Mouse (Mus musculus) hindbrain, embryonic 13.5 days (tissue): Measurements from ENCODE around the gene Gm49661. TPM values are rescaled to one million over a fixed set of nuclear protein-coding genes. Genes with fewer than 3 reads are reported as not detected.
A peak's percentile ranks its signal among the peaks of the same experiment; 100 is the strongest.

Experiments
- ATAC-seq: fragments of 200-750 bp; cut with Nextera tagmentation; 2 replicates; pipeline ENCODE4 v1.8.0; 2017; ENCODE audit warnings: moderate TSS enrichment; ENCODE audit not compliant: low FRiP score
- H3K27ac ChIP-seq: fragments of 300-500 bp; sonication (generic); 2 replicates; pipeline ENCODE4 v1.5.1; 2015; ENCODE audit warnings: inconsistent platforms, mild to moderate bottlenecking, moderate library complexity
- H3K27me3 ChIP-seq: fragments of 300-500 bp; sonication (generic); 2 replicates; pipeline ENCODE4 v1.6.1; 2015; ENCODE audit warnings: mild to moderate bottlenecking, inconsistent platforms
- H3K36me3 ChIP-seq: fragments of 300-500 bp; sonication (generic); 2 replicates; pipeline ENCODE4 v1.6.1; 2015; ENCODE audit warnings: mild to moderate bottlenecking, inconsistent platforms
- H3K4me1 ChIP-seq: fragments of 300-500 bp; sonication (generic); replicated peaks from 2 replicates; pipeline ENCODE4 v1.6.1; 2015; ENCODE audit warnings: inconsistent platforms
- H3K4me2 ChIP-seq: fragments of 300-500 bp; sonication (generic); 2 replicates; pipeline ENCODE4 v1.6.1; 2015; ENCODE audit warnings: inconsistent platforms, mild to moderate bottlenecking, moderate library complexity
- H3K4me3 ChIP-seq: fragments of 300-500 bp; sonication (generic); 2 replicates; pipeline ENCODE4 v1.5.1; 2015; ENCODE audit warnings: mild to moderate bottlenecking, inconsistent platforms
- H3K9ac ChIP-seq: fragments of 300-500 bp; sonication (generic); 2 replicates; pipeline ENCODE4 v1.6.1; 2015; ENCODE audit warnings: mild to moderate bottlenecking, inconsistent platforms
- H3K9me3 ChIP-seq: fragments of 300-500 bp; sonication (generic); 2 replicates; pipeline ENCODE4 v1.6.1; 2016; ENCODE audit warnings: inconsistent platforms
- WGBS: fragments of 180-500 bp; shearing (Covaris S2); methylation state at CpG from one replicate; pipeline ENCODE4 v1.1.7; 2015; 5-methylcytosine and 5-hydroxymethylcytosine counted together
- microRNA-seq: library from miRNA; unstranded; fragments of <30 nt; microRNA quantifications from one replicate; pipeline ENCODE4, GENCODE M21; 2016
- polyA plus RNA-seq: library from polyadenylated mRNA; unstranded; fragments of >200 nt; fragmentation: Nextera tagmentation; extraction: Ambion mirVana; gene quantifications from 2 replicates; pipeline ENCODE4 v1.2.1, GENCODE M21; 2015

Gene Gm49661
- polyA plus RNA-seq, 1 experiment from 2014 or later = not detected

DNA sequence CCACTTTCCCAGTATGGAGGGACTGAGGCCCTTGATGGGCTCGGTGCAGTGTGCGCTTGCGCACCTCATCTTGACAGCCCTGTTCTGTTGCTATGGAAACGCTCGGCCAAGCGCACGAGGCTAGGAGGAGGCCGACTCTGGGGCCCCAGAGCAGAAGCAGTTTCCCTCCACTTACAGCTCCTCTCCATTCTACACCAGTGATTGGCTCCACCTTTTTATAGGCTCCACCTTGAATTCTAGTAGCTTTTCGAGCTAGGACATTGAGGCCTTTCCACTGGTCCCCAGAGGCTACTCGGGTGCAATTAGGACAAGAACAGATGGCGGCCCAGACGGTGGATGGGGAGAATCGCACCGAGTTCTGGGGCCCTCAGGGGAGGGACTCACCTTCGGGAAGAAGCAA, 34.4 kb downstream of the Gm49661 start:
- no peaks in the 10 kb centered on the region for H3K9me3 ChIP-seq
- H3K4me2 ChIP-seq = peak overlapping the region; percentile 87
- H3K27ac ChIP-seq = peak overlapping the region; percentile 98
- peaks cover 37% of the 10 kb centered on the region for H3K4me1 ChIP-seq
- 1% methylated on average over 15 of the region's 15 CpGs for WGBS
- H3K27me3 ChIP-seq = peaks cover 35% of the 10 kb centered on the region
- ATAC-seq = peak; percentile 67
- H3K9ac ChIP-seq = peak overlapping the region; percentile 98
- peak overlapping the region; percentile 85 for H3K4me3 ChIP-seq
- peaks cover 28% of the 10 kb centered on the region for H3K36me3 ChIP-seq

DNA sequence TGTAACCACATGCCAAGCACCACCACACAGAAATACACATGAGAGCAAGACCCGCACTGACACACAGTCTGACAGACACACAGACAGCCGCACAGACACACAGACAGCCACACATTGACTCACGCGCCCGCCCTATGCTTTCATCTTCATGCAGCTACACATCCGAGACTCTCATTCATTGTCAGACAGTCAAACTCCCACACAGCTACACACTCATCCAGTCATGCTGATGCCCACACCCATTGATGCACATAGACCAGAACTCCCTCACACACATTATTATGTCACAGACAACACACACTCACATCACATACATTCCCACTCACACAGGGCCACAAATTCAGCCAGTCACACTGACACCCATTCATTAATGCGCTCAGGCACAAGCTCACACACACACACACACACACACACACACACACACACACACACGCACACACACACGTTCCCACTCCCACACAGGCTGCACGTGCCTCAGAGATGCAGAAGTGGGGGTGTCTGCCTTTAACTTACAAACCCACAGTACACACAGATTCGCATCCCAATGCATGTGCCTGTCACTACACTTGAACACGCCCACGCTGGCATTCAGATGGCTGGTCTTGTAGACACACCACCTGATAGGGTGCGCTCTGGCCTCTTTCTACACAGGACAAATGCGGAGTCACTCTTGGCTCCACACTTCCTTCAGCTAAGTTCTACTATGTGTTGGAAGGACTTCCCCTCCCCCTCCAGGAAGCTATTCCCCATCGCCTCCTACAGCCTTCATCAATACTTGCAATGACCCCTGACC, 35.3 kb downstream of the Gm49661 start:
- Histone ChIP-seq H3K4me2 (peak overlapping the region; percentile 87), H3K27me3 (peaks cover 37% of the 10 kb centered on the region), H3K4me1 (peaks cover 44% of the 10 kb centered on the region), H3K9ac (peak overlapping the region; percentile 98; the same call in 1 of the 2 replicates), H3K4me3 (peak overlapping the region; percentile 85), H3K36me3 (peaks cover 33% of the 10 kb centered on the region), H3K27ac (peak overlapping the region; percentile 40; the same call in 1 of the 2 replicates), H3K9me3 (no peaks in the 10 kb centered on the region)
- WGBS = 83% methylated on average over 16 of the region's 16 CpGs
- no peak for ATAC-seq

DNA sequence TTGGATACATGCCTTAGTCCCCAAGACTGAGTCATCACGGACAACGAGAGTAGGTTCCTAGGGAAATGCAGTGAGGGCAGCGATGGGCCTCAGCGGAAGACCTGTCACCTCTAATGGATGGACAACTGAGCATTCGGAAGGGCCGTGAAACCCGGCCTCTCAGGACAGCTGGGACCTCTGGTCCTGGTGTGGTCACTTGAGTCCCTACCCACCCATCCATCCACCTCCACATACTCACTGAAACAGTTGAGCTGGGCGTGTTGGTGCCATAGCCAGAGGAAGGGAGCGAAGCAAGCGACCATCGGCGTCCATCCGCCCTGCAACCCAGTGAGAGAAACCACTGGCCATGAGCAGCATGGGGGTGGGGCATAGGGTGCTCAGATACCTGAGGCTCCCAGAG, 38.7 kb downstream of the Gm49661 start:
- H3K36me3 ChIP-seq = peaks cover 58% of the 10 kb centered on the region
- H3K4me2 ChIP-seq = no peak overlapping the region
- H3K27me3 ChIP-seq = peaks cover 37% of the 10 kb centered on the region
- no peak overlapping the region for H3K4me3 ChIP-seq
- 0 out of 2 replicates have a peak overlapping the region, but pooled peaks have one; percentile 19 for H3K9ac ChIP-seq
- no peak for ATAC-seq
- peaks cover 27% of the 10 kb centered on the region for H3K4me1 ChIP-seq
- 85% methylated on average over 13 of the region's 13 CpGs for WGBS
- no peak overlapping the region for H3K27ac ChIP-seq
- no peaks in the 10 kb centered on the region for H3K9me3 ChIP-seq

DNA sequence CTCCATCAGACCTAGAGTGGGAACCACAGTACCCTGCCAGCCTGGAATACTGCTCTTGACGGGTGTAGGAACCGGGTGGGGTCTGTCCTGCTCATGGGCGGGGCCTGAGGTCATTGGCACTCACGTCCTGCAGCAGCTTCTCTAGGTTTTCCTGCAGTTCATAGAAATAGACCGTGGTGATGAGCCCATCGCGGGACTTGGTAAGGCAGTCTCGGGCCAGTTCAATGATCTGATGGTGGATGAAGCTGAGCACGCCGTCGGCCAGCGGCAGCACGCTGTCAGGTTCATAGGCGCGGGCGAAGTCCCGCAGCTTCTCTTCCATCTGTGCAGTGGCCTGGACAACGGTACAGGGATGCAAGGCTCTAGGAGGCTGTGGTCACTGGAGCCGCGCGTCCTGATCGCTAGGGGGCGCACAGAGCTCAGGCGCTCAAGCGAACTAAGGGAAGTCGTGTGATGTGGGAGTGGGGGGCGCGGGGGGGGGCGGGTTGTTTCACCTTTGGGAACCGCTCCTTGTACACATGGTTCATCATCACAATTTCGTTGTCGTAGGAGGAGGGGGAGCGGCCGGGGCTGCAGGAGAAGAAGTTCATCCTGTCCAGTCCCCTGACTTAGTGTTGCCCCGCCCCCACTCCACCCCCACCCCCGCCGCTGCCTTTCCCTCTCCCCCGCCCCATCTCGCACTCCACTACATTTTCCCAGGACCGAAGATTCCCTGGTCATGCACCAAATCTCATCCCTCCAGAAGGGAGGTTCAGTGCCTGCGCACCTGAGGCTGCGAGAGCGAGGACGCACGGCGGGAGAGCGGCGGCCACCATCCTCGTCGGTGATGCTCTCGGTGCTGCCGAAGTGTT, 40.6 kb downstream of the Gm49661 start:
- H3K4me1 ChIP-seq = peaks cover 8% of the 10 kb centered on the region
- H3K9me3 ChIP-seq = no peaks in the 10 kb centered on the region
- H3K9ac ChIP-seq = peak overlapping the region; percentile 58
- H3K36me3 ChIP-seq = peaks cover 75% of the 10 kb centered on the region
- peak overlapping the region; percentile 27 for H3K4me3 ChIP-seq
- no peak overlapping the region for H3K27ac ChIP-seq
- 2% methylated on average over 45 of the region's 52 CpGs for WGBS
- H3K4me2 ChIP-seq = peak overlapping the region; percentile 50
- peaks cover 36% of the 10 kb centered on the region for H3K27me3 ChIP-seq
- peak; percentile 75 for ATAC-seq

DNA sequence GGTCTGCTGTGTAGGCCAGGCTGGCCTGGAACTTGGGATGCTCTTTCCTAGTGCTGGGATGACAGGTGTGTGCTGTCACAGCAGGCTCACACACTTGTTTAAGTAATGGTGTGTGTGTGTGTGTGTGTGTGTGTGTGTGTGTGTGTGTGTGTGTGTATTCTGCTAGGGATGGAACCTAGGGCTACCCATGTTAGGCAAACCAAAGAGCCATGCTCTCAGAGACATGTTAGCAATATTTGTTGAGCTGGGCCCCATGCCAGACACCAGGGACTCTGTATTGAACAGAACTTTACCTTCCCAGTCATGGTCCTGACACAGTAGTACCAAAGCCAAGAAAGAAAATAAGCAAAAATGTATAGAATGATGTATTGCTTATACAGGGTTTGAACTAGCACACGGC, 41.7 kb downstream of the Gm49661 start:
- Histone ChIP-seq H3K4me1 (peaks cover 6% of the 10 kb centered on the region), H3K36me3 (peaks cover 79% of the 10 kb centered on the region)
- no peak for ATAC-seq

DNA sequence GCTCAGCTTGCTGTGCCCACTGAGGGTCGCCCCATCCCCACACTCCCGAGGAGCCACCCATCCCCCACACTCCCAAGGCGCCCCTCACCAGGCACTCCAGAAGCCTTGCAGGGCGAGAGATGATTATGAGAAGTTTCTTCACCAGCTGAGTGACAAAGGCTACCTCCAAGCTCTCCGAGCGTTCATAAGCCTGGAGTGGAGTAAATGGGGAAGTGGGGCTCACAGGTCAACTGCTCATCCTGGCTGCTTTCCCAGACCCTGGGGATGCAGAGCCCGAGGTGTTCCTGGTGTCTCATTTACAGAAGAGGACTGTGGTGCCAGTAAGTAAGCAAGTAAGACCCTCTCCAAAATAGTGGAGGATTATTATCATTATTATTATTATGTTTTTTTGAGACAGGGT, 43.7 kb downstream of the Gm49661 start:
- H3K4me3 ChIP-seq = no peak overlapping the region
- peaks cover 6% of the 10 kb centered on the region for H3K4me1 ChIP-seq
- WGBS = 81% methylated on average over 7 of the region's 7 CpGs
- H3K9me3 ChIP-seq = no peaks in the 10 kb centered on the region
- H3K4me2 ChIP-seq = no peak overlapping the region
- no peak overlapping the region for H3K9ac ChIP-seq
- H3K27me3 ChIP-seq = peaks cover 26% of the 10 kb centered on the region
- no peak overlapping the region for H3K27ac ChIP-seq
- H3K36me3 ChIP-seq = peaks cover 82% of the 10 kb centered on the region
- no peak for ATAC-seq

More for the DNA sequence above, 41.7 kb downstream of the Gm49661 start:
- peaks cover 33% of the 10 kb centered on the region for H3K27me3 ChIP-seq
- H3K4me3 ChIP-seq = no peak overlapping the region
- WGBS = 82% methylated on average over 1 of the region's 1 CpGs
- H3K9me3 ChIP-seq = no peaks in the 10 kb centered on the region
- H3K9ac ChIP-seq = no peak overlapping the region
- H3K27ac ChIP-seq = no peak overlapping the region
- no peak overlapping the region for H3K4me2 ChIP-seq

DNA sequence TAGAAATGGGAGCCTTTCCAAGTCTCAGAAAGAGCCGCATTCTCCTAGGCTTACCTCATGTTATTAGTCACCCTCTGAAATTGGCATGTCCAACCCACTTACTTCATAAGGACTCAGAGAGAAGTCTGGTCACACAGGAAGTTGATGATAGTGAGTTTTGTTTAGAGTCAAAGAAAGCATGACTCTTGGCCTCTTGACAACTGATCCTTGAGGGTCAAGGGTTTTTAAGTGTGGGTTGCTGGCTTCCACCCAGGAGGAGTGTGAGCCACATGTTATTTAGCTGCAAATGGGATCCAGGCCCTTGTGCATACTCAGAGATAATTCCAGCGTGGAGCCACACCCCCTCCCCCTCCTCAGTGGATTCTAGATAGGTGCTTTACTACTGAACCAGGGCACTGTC, 47.6 kb downstream of the Gm49661 start:
- WGBS = 84% methylated on average over 2 of the region's 2 CpGs
- Histone ChIP-seq H3K9me3 (no peaks in the 10 kb centered on the region), H3K4me3 (no peak overlapping the region), H3K4me1 (no peaks in the 10 kb centered on the region), H3K9ac (no peak overlapping the region), H3K4me2 (no peak overlapping the region), H3K27ac (no peak overlapping the region), H3K36me3 (peaks cover 92% of the 10 kb centered on the region), H3K27me3 (peaks cover 49% of the 10 kb centered on the region)
- ATAC-seq = no peak

DNA sequence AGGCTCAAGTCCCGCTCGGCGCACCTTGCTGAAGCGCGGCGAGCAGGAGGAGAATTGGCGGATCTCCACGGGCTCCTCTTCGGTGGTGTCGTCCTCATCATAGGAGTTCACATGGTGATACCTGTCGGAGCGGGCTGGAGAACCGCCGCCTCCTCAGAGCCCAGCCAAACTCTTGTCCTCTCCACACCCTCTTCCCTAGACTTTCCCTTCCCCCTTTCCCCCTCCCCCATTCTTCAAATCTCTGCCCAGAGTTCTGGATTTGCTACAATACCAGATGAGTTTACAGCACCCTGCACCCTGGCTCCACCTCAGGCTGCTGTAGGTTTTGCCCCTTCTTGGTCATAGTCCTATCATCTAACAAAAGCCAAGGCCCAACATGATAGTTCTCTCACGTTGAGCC, 50.6 kb downstream of the Gm49661 start:
- Histone ChIP-seq H3K4me2 (no peak overlapping the region), H3K36me3 (peaks cover 95% of the 10 kb centered on the region), H3K9me3 (no peaks in the 10 kb centered on the region), H3K4me3 (no peak overlapping the region), H3K27ac (no peak overlapping the region), H3K27me3 (peaks cover 78% of the 10 kb centered on the region), H3K4me1 (no peaks in the 10 kb centered on the region), H3K9ac (no peak overlapping the region)
- no peak for ATAC-seq
- 92% methylated on average over 15 of the region's 15 CpGs for WGBS

DNA sequence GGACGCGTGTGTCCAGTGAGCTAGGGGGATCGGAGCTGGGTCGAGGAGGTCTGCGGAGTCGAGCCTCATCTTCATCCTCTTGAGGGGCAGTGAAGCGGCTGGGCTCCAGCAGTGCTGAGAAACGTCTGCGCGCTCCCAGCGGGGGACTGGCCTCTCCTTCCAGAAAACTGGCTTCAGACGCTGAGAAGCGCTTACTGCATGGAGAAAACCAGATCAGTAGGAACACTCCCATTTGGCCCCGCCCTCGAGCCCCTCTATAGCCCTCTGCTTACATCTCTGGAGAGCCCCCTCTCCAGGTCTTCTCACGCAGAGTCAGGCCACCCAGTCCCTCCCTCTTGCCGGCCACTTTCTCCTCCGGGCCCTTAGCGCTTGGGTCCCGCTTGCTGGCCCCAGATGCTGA, 51.5 kb downstream of the Gm49661 start:
- Histone ChIP-seq H3K9ac (no peak overlapping the region), H3K4me1 (peaks cover 5% of the 10 kb centered on the region; the same call in 1 of the 2 replicates), H3K36me3 (peaks cover 96% of the 10 kb centered on the region), H3K4me3 (no peak overlapping the region), H3K27me3 (peaks cover 87% of the 10 kb centered on the region), H3K27ac (no peak overlapping the region), H3K9me3 (no peaks in the 10 kb centered on the region), H3K4me2 (no peak overlapping the region)
- WGBS = 22% methylated on average over 20 of the region's 20 CpGs
- no peak for ATAC-seq

Small RNAs within 50 kb of the gene (microRNA-seq; reads per million reads assigned to microRNA genes)
- gene Gm24197 = not detected

Other genes with a start within 250 kb of the Gm49661 start
- 1.0 and 2.3 TPM in 2 replicates for gene G430095P16Rik, start 246.4 kb downstream of the Gm49661 start, polyA plus RNA-seq
- gene Nfix, start 169.1 kb downstream of the Gm49661 start, polyA plus RNA-seq = 35.3 and 44.1 TPM in 2 replicates
- 10.8 and 11.5 TPM in 2 replicates for gene Dand5, start 146.6 kb downstream of the Gm49661 start, polyA plus RNA-seq
- 37.3 and 37.8 TPM in 2 replicates for gene Gadd45gip1, start 137.9 kb downstream of the Gm49661 start, polyA plus RNA-seq
- 83.2 and 85.5 TPM in 2 replicates for gene Rad23a, start 128.8 kb downstream of the Gm49661 start, polyA plus RNA-seq
- gene Calr, start 122.5 kb downstream of the Gm49661 start, polyA plus RNA-seq = 646 and 672 TPM in 2 replicates
- gene Farsa, start 112.4 kb downstream of the Gm49661 start, polyA plus RNA-seq = 107 and 109 TPM in 2 replicates
- 17.8 and 20.4 TPM in 2 replicates for gene Syce2, start 97.3 kb downstream of the Gm49661 start, polyA plus RNA-seq
- gene Gcdh, start 75.5 kb downstream of the Gm49661 start, polyA plus RNA-seq = 33.1 TPM in 2 replicates
- 0.64 and 1.00 TPM in 2 replicates for gene Klf1, start 67.5 kb downstream of the Gm49661 start, polyA plus RNA-seq
- 5.8 and 6.0 TPM in 2 replicates for gene Dnase2a, start 60.9 kb downstream of the Gm49661 start, polyA plus RNA-seq
- gene Mast1, start 32.1 kb downstream of the Gm49661 start, polyA plus RNA-seq = 59.1 and 62.2 TPM in 2 replicates
- 1.8 and 2.4 TPM in 2 replicates for gene Rtbdn, start 22.4 kb downstream of the Gm49661 start, polyA plus RNA-seq
- gene Prdx2, start 154 bp upstream of the Gm49661 start, polyA plus RNA-seq = 1,362 and 1,388 TPM in 2 replicates
- 61.4 and 62.1 TPM in 2 replicates for gene Rnaseh2a, start 334 bp upstream of the Gm49661 start, polyA plus RNA-seq
- 5.2 and 5.9 TPM in 2 replicates for gene Junb, start 9.3 kb upstream of the Gm49661 start, polyA plus RNA-seq
- 25.1 and 25.5 TPM in 2 replicates for gene Hook2, start 21.2 kb upstream of the Gm49661 start, polyA plus RNA-seq
- gene Best2, start 45.1 kb upstream of the Gm49661 start, polyA plus RNA-seq = not detected in 2 replicates
- 151 and 157 TPM in 2 replicates for gene Asna1, start 55.8 kb upstream of the Gm49661 start, polyA plus RNA-seq
- 139 and 141 TPM in 2 replicates for gene Trir, start 57.4 kb upstream of the Gm49661 start, polyA plus RNA-seq
- gene Tnpo2, start 67.5 kb upstream of the Gm49661 start, polyA plus RNA-seq = 48.8 and 54.7 TPM in 2 replicates
- gene Fbxw9, start 90.6 kb upstream of the Gm49661 start, polyA plus RNA-seq = 59.2 and 66.2 TPM in 2 replicates
- gene Gm5741, start 98.5 kb upstream of the Gm49661 start, polyA plus RNA-seq = 0.78 and 1.3 TPM in 2 replicates
- 90.5 and 96.4 TPM in 2 replicates for gene Dhps, start 102.3 kb upstream of the Gm49661 start, polyA plus RNA-seq
- 109 and 112 TPM in 2 replicates for gene Wdr83os, start 111.3 kb upstream of the Gm49661 start, polyA plus RNA-seq
- gene Wdr83, start 111.9 kb upstream of the Gm49661 start, polyA plus RNA-seq = 50.5 and 53.0 TPM in 2 replicates
- gene Man2b1, start 113.8 kb upstream of the Gm49661 start, polyA plus RNA-seq = 17.7 and 19.4 TPM in 2 replicates
- 3.1 and 3.4 TPM in 2 replicates for gene Zfp791, start 153.7 kb upstream of the Gm49661 start, polyA plus RNA-seq
- not detected in 2 replicates for gene Cks1brt, start 182.5 kb upstream of the Gm49661 start, polyA plus RNA-seq